Mouse (Mus musculus) heart, adult 2 months (tissue): ENCODE results near the gene 7530416G11Rik. TPM values are rescaled to one million over a fixed set of nuclear protein-coding genes. Genes with fewer than 3 reads are reported as not detected.

Experiments used
- DNase-seq, 2 experiments: peaks; one replicate each; pipeline ENCODE4 v3.0.0; 2021
- H3K27ac ChIP-seq: fragments of 200-600 bp; 2 replicates; pipeline ENCODE4 v1.8.1; 2022
- H3K27me3 ChIP-seq: fragments of 200-500 bp; 2 replicates; pipeline ENCODE4 v1.6.1; 2012; ENCODE audit warnings: mild to moderate bottlenecking, low read length, inconsistent platforms, mixed read lengths; ENCODE audit not compliant: control insufficient read depth, insufficient read depth
- H3K36me3 ChIP-seq: fragments of 200-500 bp; 2 replicates; pipeline ENCODE4 v1.6.1; 2012; ENCODE audit warnings: low read length, inconsistent platforms; ENCODE audit not compliant: control insufficient read depth, insufficient read depth
- H3K4me1 ChIP-seq: fragments of 200-500 bp; 2 replicates; pipeline ENCODE4 v1.6.1; 2011; ENCODE audit warnings: low read length; ENCODE audit not compliant: control insufficient read depth, insufficient read depth
- H3K4me3 ChIP-seq: fragments of 200-600 bp; 2 replicates; pipeline ENCODE4 v1.8.1; 2022
- H3K79me2 ChIP-seq: fragments of 200-500 bp; replicated peaks from 2 replicates; pipeline ENCODE4 v1.6.1; 2012; ENCODE audit warnings: mild to moderate bottlenecking, inconsistent platforms, low read length, moderate library complexity, mixed read lengths; ENCODE audit not compliant: control insufficient read depth, insufficient read depth
- H3K9ac ChIP-seq: fragments of 200-500 bp; 2 replicates; pipeline ENCODE4 v1.6.1; 2012; ENCODE audit warnings: low read depth, mild to moderate bottlenecking, control low read depth, inconsistent platforms, low read length, mixed read lengths
- CTCF ChIP-seq: fragments of 200-600 bp; IDR thresholded peaks from 2 replicates; pipeline ENCODE4 v1.8.1; 2022; ENCODE audit warnings: antibody characterized with exemption, mild to moderate bottlenecking, moderate library complexity
- EP300 ChIP-seq: fragments of 200-500 bp; IDR thresholded peaks from 2 replicates; pipeline ENCODE4 v1.6.1; 2011; ENCODE audit warnings: low read depth, low read length, control low read depth; ENCODE audit not compliant: insufficient read depth
- POLR2A ChIP-seq: fragments of 200-500 bp; IDR thresholded peaks from 2 replicates; pipeline ENCODE4 v1.6.1; 2011; ENCODE audit warnings: mild to moderate bottlenecking, low read depth, low read length, control low read depth; ENCODE audit not compliant: insufficient read depth
- WGBS: fragments of 180-500 bp; shearing (Covaris S2); methylation state at CpG from one replicate; pipeline ENCODE4 v1.1.7; 2018; 5-methylcytosine and 5-hydroxymethylcytosine counted together
- intact Hi-C: fragments of 180-260 bp; cut with DNase I; formaldehyde crosslinking; loops from one replicate; pipeline ENCODE4 v1.15.1; 2025
- polyA plus RNA-seq: library from polyadenylated mRNA; depleted of rRNA; stranded (reverse); fragments of >200 nt; gene quantifications from 2 replicates; pipeline ENCODE4 v1.2.3, GENCODE M21; 2012
- total RNA-seq, 2 experiments: library from RNA; stranded (reverse); gene quantifications; 2 replicates each; pipeline ENCODE4 v1.2.3; 2021

Gene 7530416G11Rik
- total and polyA plus RNA-seq, 3 experiments: not detected

- Histone ChIP-seq H3K4me1 (no peaks in the 10 kb centered on the region), H3K27ac (no peak overlapping the region), H3K27me3 (no peaks in the 10 kb centered on the region), H3K4me3 (no peak overlapping the region), H3K9ac (no peak overlapping the region), H3K79me2 (no peaks in the 10 kb centered on the region), H3K36me3 (no peaks in the 10 kb centered on the region)
- 10% methylated on average over 1 of the region's 1 CpGs for whole genome bisulfite sequencing
- peak; percentile 23 to 74 for DNase-seq
- intact Hi-C loops: loop anchor here (1.0 to 10.0 kb wide), 4 partner anchors 106 to 227 kb away; no protein-coding TSS in a partner anchor
- TF ChIP-seq EP300: no peak
- peak; percentile 79 for TF ChIP-seq CTCF
Measured at GRCm38 (mm10) chr15:85477584-85477983, 25.4 kb downstream of the 7530416G11Rik start.

GRCm38 (mm10) chr15:85474697-85475096 is 28.3 kb downstream of the 7530416G11Rik start:
- Histone ChIP-seq H3K4me1 (no peaks in the 10 kb centered on the region), H3K9ac (no peak overlapping the region), H3K4me3 (no peak overlapping the region), H3K27ac (no peak overlapping the region), H3K36me3 (no peaks in the 10 kb centered on the region), H3K79me2 (no peaks in the 10 kb centered on the region), H3K27me3 (no peaks in the 10 kb centered on the region)
- TF ChIP-seq EP300: no peak
- TF ChIP-seq CTCF: no peak
- no peak for TF ChIP-seq POLR2A
- no peak for DNase-seq
- intact Hi-C loops: loop anchor here (5.0 to 10.0 kb wide), 3 partner anchors 157 to 230 kb away; no protein-coding TSS in a partner anchor
- WGBS: 52% methylated on average over 3 of the region's 3 CpGs

GRCm38 (mm10) chr15:85469401-85469800 is 33.6 kb downstream of the 7530416G11Rik start:
- Histone ChIP-seq H3K4me3 (no peak overlapping the region), H3K9ac (no peak overlapping the region), H3K27me3 (no peaks in the 10 kb centered on the region), H3K36me3 (no peaks in the 10 kb centered on the region), H3K79me2 (no peaks in the 10 kb centered on the region), H3K4me1 (no peaks in the 10 kb centered on the region), H3K27ac (no peak overlapping the region)
- no peak for TF ChIP-seq POLR2A
- intact Hi-C loops: no loop called here
- WGBS: 91% methylated on average over 6 of the region's 6 CpGs
- DNase-seq: no peak

GRCm38 (mm10) chr15:85466456-85467067 is 36.5 kb downstream of the 7530416G11Rik start:
- intact Hi-C loops: no loop called here
- H3K27me3 ChIP-seq: no peaks in the 10 kb centered on the region
- H3K79me2 ChIP-seq: no peaks in the 10 kb centered on the region
- H3K36me3 ChIP-seq: no peaks in the 10 kb centered on the region; the same call in 1 of the 2 replicates
- no peaks in the 10 kb centered on the region for H3K4me1 ChIP-seq
- 93% methylated on average over 5 of the region's 5 CpGs for WGBS
- no peak overlapping the region for H3K27ac ChIP-seq
- TF ChIP-seq EP300 (no peak), POLR2A (no peak), CTCF (no peak)
- no peak for DNase-seq
- H3K9ac ChIP-seq: no peak overlapping the region
- no peak overlapping the region for H3K4me3 ChIP-seq

GRCm38 (mm10) chr15:85464823-85465565 is 38.0 kb downstream of the 7530416G11Rik start:
- H3K27me3 ChIP-seq: no peaks in the 10 kb centered on the region
- TF ChIP-seq POLR2A (no peak), EP300 (no peak), CTCF (no peak)
- H3K27ac ChIP-seq: no peak overlapping the region
- intact Hi-C loops: no loop called here
- H3K79me2 ChIP-seq: no peaks in the 10 kb centered on the region
- H3K9ac ChIP-seq: no peak overlapping the region
- peaks cover 2% of the 10 kb centered on the region; the same call in 1 of the 2 replicates for H3K4me1 ChIP-seq
- H3K36me3 ChIP-seq: no peaks in the 10 kb centered on the region; the same call in 1 of the 2 replicates
- WGBS: 76% methylated on average over 10 of the region's 10 CpGs
- H3K4me3 ChIP-seq: no peak overlapping the region
- DNase-seq: no peak

GRCm38 (mm10) chr15:85464190-85464589 is 38.8 kb downstream of the 7530416G11Rik start:
- DNase-seq: no peak
- intact Hi-C loops: no loop called here
- H3K4me3 ChIP-seq: no peak overlapping the region
- H3K27me3 ChIP-seq: no peaks in the 10 kb centered on the region
- TF ChIP-seq POLR2A (no peak), EP300 (no peak), CTCF (no peak)
- WGBS: 68% methylated on average over 5 of the region's 5 CpGs
- no peak overlapping the region for H3K9ac ChIP-seq
- H3K4me1 ChIP-seq: peaks cover 2% of the 10 kb centered on the region; the same call in 1 of the 2 replicates
- H3K27ac ChIP-seq: no peak overlapping the region
- no peaks in the 10 kb centered on the region for H3K79me2 ChIP-seq
- no peaks in the 10 kb centered on the region; the same call in 1 of the 2 replicates for H3K36me3 ChIP-seq
